Mouse (Mus musculus): ENCODE data around the gene Slc38a6. TPM values are rescaled to one million over a fixed set of nuclear protein-coding genes. Genes with fewer than 3 reads are reported as not detected.

The Slc38a6 gene
- polyA plus RNA-seq, 1 experiment from 2014 or later, result 2.8 TPM

DNA sequence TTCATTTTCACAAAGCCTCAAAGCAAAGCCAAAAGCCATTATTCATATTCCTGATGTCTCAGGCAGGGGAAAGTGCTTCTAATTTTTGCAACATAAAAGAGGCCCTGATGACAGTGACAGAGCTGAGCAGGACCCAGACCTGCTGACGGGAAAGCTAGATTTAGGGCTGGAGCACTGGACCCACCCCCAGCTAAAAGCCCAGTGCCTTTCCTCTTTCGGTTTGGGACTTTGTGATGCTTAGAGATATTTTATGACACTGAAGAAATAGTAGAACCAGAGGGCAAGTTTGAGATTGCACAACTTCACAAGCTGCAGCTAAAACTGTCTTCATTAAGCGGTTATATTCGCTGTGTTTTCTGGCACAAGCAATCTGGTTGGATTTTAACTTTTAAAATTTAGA is 18.1 kb downstream of the Slc38a6 start:
- ATAC-seq (ENCODE audit: low FRiP score, low TSS enrichment), result no peak; the same call in 1 of the 2 replicates
- Histone ChIP-seq H3K9ac (ENCODE audit: low read length) (no peak overlapping the region), H3K4me3 (ENCODE audit: low read depth, low read length) (no peak overlapping the region), H3K36me3 (ENCODE audit: control insufficient read depth, insufficient read depth, low read length) (no peaks in the 10 kb centered on the region), H3K4me1 (replicated peaks; ENCODE audit: control insufficient read depth, insufficient read depth) (no peaks in the 10 kb centered on the region), H3K27ac (replicated peaks) (no peak overlapping the region), H3K4me2 (replicated peaks; ENCODE audit: low read depth) (no peak overlapping the region), H3K9me3 (ENCODE audit: control insufficient read depth, low read length) (no peaks in the 10 kb centered on the region), H3K27me3 (ENCODE audit: control insufficient read depth, insufficient read depth, low read length) (no peaks in the 10 kb centered on the region)
- WGBS, result 64% methylated on average over 4 of the region's 4 CpGs
- no peak for TF ChIP-seq CTCF (IDR thresholded peaks at IDR 0.05; ENCODE audit: low read depth)
- no peak for TF ChIP-seq EP300 (optimal IDR thresholded peaks at IDR 0.05)
- no peak for DNase-seq (ENCODE audit: low spot score)

GRCm38 (mm10) chr12:73307750-73308149 is 21.2 kb downstream of the Slc38a6 start:
- Histone ChIP-seq H3K4me3 (ENCODE audit: low read depth, low read length) (no peak overlapping the region), H3K36me3 (ENCODE audit: control insufficient read depth, insufficient read depth, low read length) (no peaks in the 10 kb centered on the region), H3K27me3 (ENCODE audit: control insufficient read depth, insufficient read depth, low read length) (no peaks in the 10 kb centered on the region), H3K4me2 (replicated peaks; ENCODE audit: low read depth) (no peak overlapping the region), H3K4me1 (replicated peaks; ENCODE audit: control insufficient read depth, insufficient read depth) (no peaks in the 10 kb centered on the region), H3K9ac (ENCODE audit: low read length) (no peak overlapping the region), H3K27ac (replicated peaks) (no peak overlapping the region), H3K9me3 (ENCODE audit: control insufficient read depth, low read length) (no peaks in the 10 kb centered on the region)
- no peak for ATAC-seq (ENCODE audit: low FRiP score, low TSS enrichment)
- TF ChIP-seq CTCF (IDR thresholded peaks at IDR 0.05; ENCODE audit: low read depth), result no peak
- TF ChIP-seq EP300 (optimal IDR thresholded peaks at IDR 0.05), result no peak
- WGBS, result 88% methylated on average over 4 of the region's 4 CpGs
- DNase-seq (ENCODE audit: low spot score), result no peak

DNA sequence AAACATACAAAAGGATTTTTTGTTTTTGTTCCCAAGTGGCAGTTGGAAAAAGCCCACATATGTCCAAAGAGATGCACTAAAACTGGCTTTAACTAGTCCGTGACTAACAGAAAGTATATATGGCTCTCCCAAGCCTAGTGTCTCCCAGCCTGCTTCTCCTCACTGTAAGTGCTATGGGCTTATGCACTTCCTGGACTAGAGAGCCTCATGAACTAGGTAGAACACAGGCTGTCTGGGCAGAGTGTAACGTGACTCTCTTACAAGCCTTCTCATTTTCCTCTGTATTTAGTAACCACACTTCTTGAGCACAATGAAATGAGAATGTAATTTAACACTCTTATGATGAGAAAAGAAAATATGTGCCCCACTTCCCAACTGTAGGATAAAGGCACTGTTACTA is 22.1 kb downstream of the Slc38a6 start:
- Histone ChIP-seq H3K4me1 (replicated peaks; ENCODE audit: control insufficient read depth, insufficient read depth) (no peaks in the 10 kb centered on the region), H3K27ac (replicated peaks) (no peak overlapping the region), H3K36me3 (ENCODE audit: control insufficient read depth, insufficient read depth, low read length) (no peaks in the 10 kb centered on the region), H3K27me3 (ENCODE audit: control insufficient read depth, insufficient read depth, low read length) (no peaks in the 10 kb centered on the region), H3K4me3 (ENCODE audit: low read depth, low read length) (no peak overlapping the region), H3K9me3 (ENCODE audit: control insufficient read depth, low read length) (no peaks in the 10 kb centered on the region), H3K4me2 (replicated peaks; ENCODE audit: low read depth) (no peak overlapping the region), H3K9ac (ENCODE audit: low read length) (no peak overlapping the region)
- DNase-seq (ENCODE audit: low spot score), result no peak
- no peak for TF ChIP-seq CTCF (IDR thresholded peaks at IDR 0.05; ENCODE audit: low read depth)
- TF ChIP-seq EP300 (optimal IDR thresholded peaks at IDR 0.05), result no peak
- 83% methylated on average over 2 of the region's 2 CpGs for WGBS
- ATAC-seq (ENCODE audit: low FRiP score, low TSS enrichment), result no peak

DNA sequence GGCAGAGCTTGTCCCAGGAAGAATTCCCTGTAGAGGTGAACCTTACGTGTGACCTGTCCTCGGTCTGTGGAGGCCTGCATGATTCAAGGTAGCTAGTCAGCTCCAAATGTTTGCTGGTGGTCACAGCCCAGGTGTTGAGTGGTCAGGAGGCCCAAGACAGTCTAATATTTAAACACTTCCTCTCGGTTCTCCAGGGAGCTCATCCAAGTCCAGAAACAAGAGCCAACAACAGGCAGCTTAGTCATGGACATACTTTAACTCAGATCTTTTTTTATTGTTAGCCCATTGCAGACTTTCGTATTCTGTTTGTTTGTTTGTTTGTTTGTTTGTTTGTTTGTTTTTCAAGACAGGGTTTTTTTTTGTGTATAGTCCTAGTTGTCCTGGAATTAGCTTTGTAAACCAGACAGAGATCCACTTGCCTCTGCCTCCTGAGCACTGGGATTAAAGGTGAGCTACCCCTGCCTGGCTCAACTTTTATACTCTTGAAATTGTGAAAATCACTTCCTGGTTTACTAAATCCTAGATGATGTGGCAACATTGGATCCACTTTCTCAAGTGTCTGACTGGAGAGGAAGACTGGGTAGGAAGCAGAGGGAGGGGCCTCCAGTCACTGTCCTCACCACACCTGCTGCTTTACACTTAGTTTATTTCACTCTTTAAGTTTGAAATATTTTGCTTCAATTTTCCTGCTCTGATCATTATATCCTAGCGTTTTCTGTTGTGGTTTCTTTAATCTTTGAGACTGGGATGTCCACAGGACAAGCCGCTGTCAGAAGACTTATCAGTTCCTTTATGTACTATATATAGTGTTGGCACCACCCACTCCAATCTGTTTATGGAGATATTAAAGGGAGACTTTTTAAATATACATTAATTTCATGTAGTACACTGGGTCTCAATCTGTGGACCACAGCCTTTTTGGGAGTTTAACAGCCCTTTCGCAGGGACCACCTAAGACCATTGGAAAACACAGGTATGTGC is 31.4 kb downstream of the Slc38a6 start:
- Histone ChIP-seq H3K27ac (replicated peaks) (no peak overlapping the region), H3K4me1 (replicated peaks; ENCODE audit: control insufficient read depth, insufficient read depth) (no peaks in the 10 kb centered on the region), H3K9ac (ENCODE audit: low read length) (no peak overlapping the region), H3K9me3 (ENCODE audit: control insufficient read depth, low read length) (no peaks in the 10 kb centered on the region), H3K36me3 (ENCODE audit: control insufficient read depth, insufficient read depth, low read length) (no peaks in the 10 kb centered on the region), H3K27me3 (ENCODE audit: control insufficient read depth, insufficient read depth, low read length) (no peaks in the 10 kb centered on the region), H3K4me3 (ENCODE audit: low read depth, low read length) (no peak overlapping the region), H3K4me2 (replicated peaks; ENCODE audit: low read depth) (no peak overlapping the region)
- 82% methylated on average over 7 of the region's 7 CpGs for WGBS
- TF ChIP-seq EP300 (optimal IDR thresholded peaks at IDR 0.05), result no peak
- TF ChIP-seq CTCF (IDR thresholded peaks at IDR 0.05; ENCODE audit: low read depth), result no peak
- ATAC-seq (ENCODE audit: low FRiP score, low TSS enrichment), result no peak
- DNase-seq (ENCODE audit: low spot score), result no peak

DNA sequence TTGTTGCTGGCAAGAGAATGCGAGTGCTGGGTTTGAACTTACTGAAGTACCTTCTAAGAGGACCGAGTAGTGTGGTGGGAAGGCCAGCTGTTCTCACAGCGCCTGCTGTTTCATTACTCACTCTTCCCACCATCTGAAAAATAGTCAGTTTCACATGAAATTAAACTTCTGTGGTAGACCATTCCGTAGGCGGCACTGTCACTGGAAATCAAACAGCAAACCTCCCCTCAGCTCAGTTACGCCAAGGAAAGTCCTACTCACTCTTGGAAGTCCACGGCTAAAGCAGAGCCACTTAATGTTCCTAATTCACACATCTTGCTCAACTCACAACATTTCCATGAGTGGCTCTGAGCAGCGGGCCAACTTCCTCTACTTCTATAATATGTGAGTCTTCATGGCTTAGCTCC is 37.6 kb downstream of the Slc38a6 start:
- no peak for TF ChIP-seq EP300 (optimal IDR thresholded peaks at IDR 0.05)
- TF ChIP-seq CTCF (IDR thresholded peaks at IDR 0.05; ENCODE audit: low read depth), result no peak
- no peaks in the 10 kb centered on the region for H3K27me3 ChIP-seq (ENCODE audit: control insufficient read depth, insufficient read depth, low read length)
- ATAC-seq (ENCODE audit: low FRiP score, low TSS enrichment) (no peak), DNase-seq (ENCODE audit: low spot score) (no peak)
- no peaks in the 10 kb centered on the region for H3K4me1 ChIP-seq (replicated peaks; ENCODE audit: control insufficient read depth, insufficient read depth)
- H3K4me2 ChIP-seq (replicated peaks; ENCODE audit: low read depth), result no peak overlapping the region
- no peaks in the 10 kb centered on the region for H3K9me3 ChIP-seq (ENCODE audit: control insufficient read depth, low read length)
- 80% methylated on average over 8 of the region's 8 CpGs for WGBS
- no peak overlapping the region for H3K27ac ChIP-seq (replicated peaks)
- H3K4me3 ChIP-seq (ENCODE audit: low read depth, low read length), result no peak overlapping the region
- H3K36me3 ChIP-seq (ENCODE audit: control insufficient read depth, insufficient read depth, low read length), result no peaks in the 10 kb centered on the region
- H3K9ac ChIP-seq (ENCODE audit: low read length), result no peak overlapping the region

DNA sequence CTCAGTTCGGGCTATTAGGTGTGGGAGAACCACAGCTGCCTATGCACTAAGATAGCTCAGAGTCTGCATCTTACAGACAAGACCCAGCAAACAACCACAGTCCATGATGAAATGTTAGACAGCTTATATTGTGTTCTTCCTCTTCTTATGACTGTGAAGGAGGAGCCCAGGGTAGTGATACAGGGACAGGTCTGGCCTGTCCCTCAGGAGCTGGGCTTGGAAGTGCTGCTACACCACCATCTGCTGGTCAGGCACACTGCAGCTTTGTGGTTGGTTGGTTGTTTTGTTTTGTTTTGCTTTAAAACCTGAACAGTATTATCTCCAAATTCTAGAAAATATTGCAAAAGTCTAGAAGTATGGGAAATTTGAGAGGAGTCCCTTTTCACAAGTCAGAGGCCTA is 38.2 kb downstream of the Slc38a6 start:
- H3K36me3 ChIP-seq (ENCODE audit: control insufficient read depth, insufficient read depth, low read length), result no peaks in the 10 kb centered on the region

More for the DNA sequence above, 38.2 kb downstream of the Slc38a6 start:
- Histone ChIP-seq H3K4me3 (ENCODE audit: low read depth, low read length) (no peak overlapping the region), H3K4me2 (replicated peaks; ENCODE audit: low read depth) (no peak overlapping the region), H3K4me1 (replicated peaks; ENCODE audit: control insufficient read depth, insufficient read depth) (no peaks in the 10 kb centered on the region), H3K27me3 (ENCODE audit: control insufficient read depth, insufficient read depth, low read length) (no peaks in the 10 kb centered on the region), H3K9me3 (ENCODE audit: control insufficient read depth, low read length) (no peaks in the 10 kb centered on the region), H3K27ac (replicated peaks) (no peak overlapping the region), H3K9ac (ENCODE audit: low read length) (no peak overlapping the region)
- DNase-seq (ENCODE audit: low spot score) (no peak), ATAC-seq (ENCODE audit: low FRiP score, low TSS enrichment) (no peak)
- 77% methylated on average over 1 of the region's 1 CpGs for WGBS
- no peak for TF ChIP-seq EP300 (optimal IDR thresholded peaks at IDR 0.05)
- peak; percentile 70 for TF ChIP-seq CTCF (IDR thresholded peaks at IDR 0.05; ENCODE audit: low read depth)

Measured in stomach, postnatal 0 days (tissue).